Mouse (Mus musculus) large intestine, adult 2 months (tissue): ENCODE measurements around the gene Pip5k1c. TPM values are rescaled to one million over a fixed set of nuclear protein-coding genes. Genes with fewer than 3 reads are reported as not detected.

ENCODE experiments used
- DNase-seq: peaks from one replicate; pipeline ENCODE4 v3.0.0-alpha.2; 2012; ENCODE audit warnings: low read depth, low spot score
- WGBS: fragments of 180-500 bp; shearing (Covaris S2); methylation state at CpG from one replicate; pipeline ENCODE4 v1.1.7; 2018; 5-methylcytosine and 5-hydroxymethylcytosine counted together
- polyA plus RNA-seq: library from polyadenylated mRNA; depleted of rRNA; stranded (reverse); fragments of >200 nt; gene quantifications from 2 replicates; pipeline ENCODE4 v1.2.3, GENCODE M21; 2012; rRNA removed

Gene Pip5k1c
- polyA plus RNA-seq, 1 experiment = 30.6 TPM

DNA sequence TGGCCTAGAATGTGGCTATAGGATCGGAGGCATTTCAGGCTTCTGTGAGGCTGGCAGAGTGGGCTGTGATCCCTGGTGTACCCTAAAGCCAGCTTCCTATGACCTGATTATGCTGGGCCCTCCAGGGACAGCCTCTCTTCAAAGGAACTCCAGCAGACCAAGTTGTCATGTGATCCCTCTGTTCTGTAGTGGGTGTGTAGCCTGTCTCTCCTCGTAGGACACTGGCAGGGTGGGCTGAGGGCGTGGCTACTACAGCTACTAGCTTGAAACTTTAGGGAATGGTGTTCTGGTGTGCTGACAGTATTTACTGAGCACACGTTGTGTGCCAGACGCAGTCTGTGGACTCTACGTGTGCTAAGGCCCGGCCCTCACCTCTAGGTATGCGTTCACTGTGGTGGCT lies 68.0 kb downstream of the Pip5k1c start:
- DNase-seq = no peak
- 73% methylated on average over 8 of the region's 8 CpGs for WGBS

GRCm38 (mm10) chr10:81362336-81362949 lies 69.7 kb downstream of the Pip5k1c start:
- DNase-seq = no peak
- WGBS = 53% methylated on average over 12 of the region's 12 CpGs

DNA sequence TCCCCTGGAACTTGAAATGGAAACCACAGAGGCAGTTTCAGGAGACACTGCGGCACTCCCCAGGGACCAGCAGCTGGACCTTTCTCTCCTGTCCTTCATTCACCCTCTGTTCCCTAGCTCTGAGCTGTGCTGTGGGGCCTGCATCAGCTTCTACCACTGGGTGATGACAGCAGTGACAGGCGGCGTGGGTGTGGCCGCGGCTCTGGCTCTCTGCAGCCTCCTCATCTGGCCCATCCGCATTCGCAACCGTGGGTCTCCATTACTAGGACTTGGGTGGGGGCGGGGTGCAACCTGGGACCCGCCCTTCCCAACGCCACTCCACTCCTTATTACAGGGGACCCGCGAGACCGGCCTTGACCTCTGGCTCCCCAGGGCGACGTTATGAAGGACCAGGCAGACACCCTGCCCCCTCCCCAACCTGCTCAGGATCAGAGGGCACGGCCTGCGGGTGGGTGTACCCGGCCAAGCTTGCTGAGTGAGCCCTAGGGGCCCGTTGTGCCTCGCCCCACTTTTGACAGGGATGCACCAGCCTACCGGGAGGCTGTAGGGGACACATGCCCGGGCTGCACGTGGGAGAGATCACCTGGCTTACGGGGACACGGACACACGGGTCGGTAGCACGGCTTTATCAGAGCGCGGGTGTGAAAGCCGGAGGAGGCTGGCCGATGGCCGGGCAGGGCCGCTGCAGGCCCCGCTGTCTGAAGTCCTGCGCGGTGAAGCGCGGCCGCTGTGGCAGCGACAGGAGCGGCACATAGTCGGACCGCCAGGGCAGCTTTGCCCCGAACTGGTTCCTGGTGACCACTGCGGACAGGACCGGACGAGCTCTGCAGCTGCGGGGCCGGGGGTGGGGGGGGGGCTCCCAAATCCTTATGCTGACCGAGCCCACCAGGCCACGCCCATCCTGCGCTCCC lies 70.9 kb downstream of the Pip5k1c start:
- no peak for DNase-seq
- 40% methylated on average over 52 of the region's 54 CpGs for WGBS

GRCm38 (mm10) chr10:81364666-81365065 lies 71.9 kb downstream of the Pip5k1c start:
- no peak for DNase-seq
- WGBS = 21% methylated on average over 28 of the region's 28 CpGs

- DNase-seq = no peak
- 35% methylated on average over 4 of the region's 4 CpGs for WGBS
Observed at GRCm38 (mm10) chr10:81365073-81365472, 72.3 kb downstream of the Pip5k1c start.

GRCm38 (mm10) chr10:81365672-81366476 lies 73.1 kb downstream of the Pip5k1c start, which contains the start of gene 4930404N11Rik:
Gene 4930404N11Rik, minus strand, starts transcription at chr10:81365816.
- DNase-seq = no peak
- 46% methylated on average over 12 of the region's 12 CpGs for WGBS

GRCm38 (mm10) chr10:81366477-81367206 lies 73.9 kb downstream of the Pip5k1c start:
- no peak for DNase-seq
- WGBS = 61% methylated on average over 6 of the region's 6 CpGs

GRCm38 (mm10) chr10:81367207-81367495 lies 74.4 kb downstream of the Pip5k1c start:
- no peak for DNase-seq

More at GRCm38 (mm10) chr10:81367207-81367495, 74.4 kb downstream of the Pip5k1c start:
- 91% methylated on average over 6 of the region's 6 CpGs for WGBS

Other genes starting within 250 kb of the Pip5k1c start
- 143 and 164 TPM in 2 replicates for gene Sgta, start 232.8 kb upstream of the Pip5k1c start, polyA plus RNA-seq
- 31.5 and 36.1 TPM in 2 replicates for gene Thop1, start 222.9 kb upstream of the Pip5k1c start, polyA plus RNA-seq
- gene Creb3l3, start 194.1 kb upstream of the Pip5k1c start, polyA plus RNA-seq = 38.1 and 162 TPM in 2 replicates
- 212 and 265 TPM in 2 replicates for gene Map2k2, start 187.0 kb upstream of the Pip5k1c start, polyA plus RNA-seq
- gene Zbtb7a, start 157.7 kb upstream of the Pip5k1c start, polyA plus RNA-seq = 47.6 and 80.0 TPM in 2 replicates
- gene Pias4, start 125.0 kb upstream of the Pip5k1c start, polyA plus RNA-seq = 40.4 and 40.5 TPM in 2 replicates
- gene Eef2, start 116.3 kb upstream of the Pip5k1c start, polyA plus RNA-seq = 1,127 and 1,546 TPM in 2 replicates
- 78.5 and 80.1 TPM in 2 replicates for gene Dapk3, start 110.0 kb upstream of the Pip5k1c start, polyA plus RNA-seq
- not detected in 2 replicates for gene 4930442H23Rik, start 109.1 kb upstream of the Pip5k1c start, polyA plus RNA-seq
- gene Nmrk2, start 90.9 kb upstream of the Pip5k1c start, polyA plus RNA-seq = not detected in 2 replicates
- gene Atcay, start 62.1 kb upstream of the Pip5k1c start, polyA plus RNA-seq = 0.70 and 0.76 TPM in 2 replicates
- 5.1 and 8.2 TPM in 2 replicates for gene Zfr2, start 59.8 kb upstream of the Pip5k1c start, polyA plus RNA-seq
- 6.5 and 9.5 TPM in 2 replicates for gene Matk, start 40.0 kb upstream of the Pip5k1c start, polyA plus RNA-seq
- gene Mrpl54, start 26.0 kb upstream of the Pip5k1c start, polyA plus RNA-seq = 109 and 119 TPM in 2 replicates
- 72.7 and 114 TPM in 2 replicates for gene Apba3, start 26.0 kb upstream of the Pip5k1c start, polyA plus RNA-seq
- 140 and 172 TPM in 2 replicates for gene Tjp3, start 1.4 kb upstream of the Pip5k1c start, polyA plus RNA-seq
- gene Cactin, start 28.1 kb downstream of the Pip5k1c start, polyA plus RNA-seq = 25.7 and 28.1 TPM in 2 replicates
- gene Tbxa2r, start 35.8 kb downstream of the Pip5k1c start, polyA plus RNA-seq = 7.0 and 8.0 TPM in 2 replicates
- gene Gipc3, start 50.3 kb downstream of the Pip5k1c start, polyA plus RNA-seq = 0.78 and 0.95 TPM in 2 replicates
- 83.6 and 98.6 TPM in 2 replicates for gene Hmg20b, start 57.5 kb downstream of the Pip5k1c start, polyA plus RNA-seq
- gene Mfsd12, start 64.5 kb downstream of the Pip5k1c start, polyA plus RNA-seq = 12.1 and 13.6 TPM in 2 replicates
- gene 4930404N11Rik, start 72.9 kb downstream of the Pip5k1c start, polyA plus RNA-seq = 3.6 and 4.6 TPM in 2 replicates
- gene Fzr1, start 85.6 kb downstream of the Pip5k1c start, polyA plus RNA-seq = 81.5 and 85.5 TPM in 2 replicates
- 48.2 and 60.4 TPM in 2 replicates for gene Dohh, start 91.5 kb downstream of the Pip5k1c start, polyA plus RNA-seq
- 3.3 and 3.7 TPM in 2 replicates for gene Gm48551, start 91.5 kb downstream of the Pip5k1c start, polyA plus RNA-seq
- 0.98 and 4.1 TPM in 2 replicates for gene Gm48552, start 96.0 kb downstream of the Pip5k1c start, polyA plus RNA-seq
- 2,134 and 4,482 TPM in 2 replicates for gene Smim24, start 100.1 kb downstream of the Pip5k1c start, polyA plus RNA-seq
- gene Nfic, start 162.7 kb downstream of the Pip5k1c start, polyA plus RNA-seq = 10.5 and 11.6 TPM in 2 replicates
- gene Celf5, start 189.7 kb downstream of the Pip5k1c start, polyA plus RNA-seq = 2.3 and 5.3 TPM in 2 replicates
- gene Ncln, start 203.4 kb downstream of the Pip5k1c start, polyA plus RNA-seq = 242 and 319 TPM in 2 replicates
- 4.4 and 4.8 TPM in 2 replicates for gene S1pr4, start 207.2 kb downstream of the Pip5k1c start, polyA plus RNA-seq
- 1.6 and 2.3 TPM in 2 replicates for gene Gna15, start 231.3 kb downstream of the Pip5k1c start, polyA plus RNA-seq